Mouse (Mus musculus): ENCODE measurements around the gene Btn2a2. TPM values are rescaled to one million over a fixed set of nuclear protein-coding genes. Genes with fewer than 3 reads are reported as not detected.

The Btn2a2 gene
- polyA plus RNA-seq, 1 experiment = 0.20 TPM

DNA sequence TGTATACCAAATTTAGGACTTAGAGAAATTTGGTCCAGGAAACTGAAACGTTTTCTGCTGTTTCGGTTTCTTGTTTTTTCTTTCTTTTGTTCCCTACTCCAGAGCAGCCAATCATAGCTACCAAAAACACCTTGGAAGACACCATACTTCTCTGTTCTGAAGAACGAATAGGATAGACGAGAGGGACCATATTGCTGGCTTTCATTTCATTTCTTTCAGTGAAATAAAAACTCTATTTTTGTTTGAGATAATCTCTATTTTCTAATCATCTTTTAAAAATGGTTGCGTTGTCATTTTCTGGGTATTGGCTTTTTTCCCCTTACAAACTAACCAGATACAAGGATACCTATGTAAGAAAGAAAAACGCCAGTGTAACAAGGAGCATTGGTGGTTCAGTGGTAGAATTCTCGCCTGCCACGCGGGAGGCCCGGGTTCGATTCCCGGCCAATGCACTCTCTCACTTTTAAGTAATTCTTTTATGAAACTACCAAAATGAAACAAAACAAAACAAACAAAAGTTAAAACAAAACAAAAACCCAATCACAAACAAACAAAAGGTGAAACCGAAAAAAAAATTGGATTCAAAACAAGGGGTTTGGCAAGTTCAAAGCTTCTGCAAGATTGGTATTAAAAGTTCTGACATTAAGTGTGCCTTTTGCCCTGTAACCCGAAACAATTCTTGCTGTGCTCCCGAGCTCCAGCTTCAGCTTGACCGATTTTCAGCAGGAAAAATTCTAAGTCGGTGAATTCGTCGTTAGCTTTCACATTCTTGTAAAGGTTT is 28.4 kb upstream of the Btn2a2 start:
- H3ac ChIP-seq (ENCODE audit: control insufficient read depth, insufficient read length) = no peak overlapping the region
- H3K4me2 ChIP-seq (ENCODE audit: low read depth) = peak overlapping the region; percentile 88
- H3K27me3 ChIP-seq (ENCODE audit: control insufficient read depth, insufficient read depth, insufficient read length) = no peaks in the 10 kb centered on the region
- H3K4me3 ChIP-seq = peak overlapping the region; percentile 29
- H3K79me2 ChIP-seq (ENCODE audit: control insufficient read depth, insufficient read depth) = no peaks in the 10 kb centered on the region
- H3K36me3 ChIP-seq (ENCODE audit: control insufficient read depth, insufficient read depth) = no peaks in the 10 kb centered on the region
- no peak for TF ChIP-seq MYOD1 (IDR thresholded peaks at IDR 0.05; ENCODE audit: control insufficient read depth in 1 of 3, insufficient read length in 2 of 3, low read depth in 2 of 3)
- TF ChIP-seq CEBPB (IDR thresholded peaks at IDR 0.05; ENCODE audit: insufficient read depth, poor library complexity, severe bottlenecking) = no peak
- TF ChIP-seq POLR2A (IDR thresholded peaks at IDR 0.05; ENCODE audit: insufficient read length, low read depth) = no peak
- TF ChIP-seq SRF (IDR thresholded peaks at IDR 0.05; ENCODE audit: control insufficient read depth, insufficient read length, low read depth) = no peak
- no peak for TF ChIP-seq TCF3 (IDR thresholded peaks at IDR 0.05; ENCODE audit: insufficient read length, low read depth)
- no peak for TF ChIP-seq E2F4 (IDR thresholded peaks at IDR 0.05; ENCODE audit: insufficient read depth)
- no peak for TF ChIP-seq TCF12 (IDR thresholded peaks at IDR 0.05; ENCODE audit: insufficient read depth, poor library complexity, severe bottlenecking)

GRCm38 (mm10) chr13:23515826-23516620 is 27.4 kb upstream of the Btn2a2 start:
- no peaks in the 10 kb centered on the region for H3K27me3 ChIP-seq (ENCODE audit: control insufficient read depth, insufficient read depth, insufficient read length)
- no peaks in the 10 kb centered on the region for H3K79me2 ChIP-seq (ENCODE audit: control insufficient read depth, insufficient read depth)
- no peak for TF ChIP-seq TCF3 (IDR thresholded peaks at IDR 0.05; ENCODE audit: insufficient read length, low read depth)
- TF ChIP-seq REST (IDR thresholded peaks at IDR 0.05; ENCODE audit: insufficient read depth, insufficient read length) = no peak
- no peak for TF ChIP-seq TCF12 (IDR thresholded peaks at IDR 0.05; ENCODE audit: insufficient read depth, poor library complexity, severe bottlenecking)
- no peak for TF ChIP-seq POLR2AphosphoS2 (IDR thresholded peaks at IDR 0.05; ENCODE audit: insufficient read length, low read depth)
- no peak for TF ChIP-seq E2F4 (IDR thresholded peaks at IDR 0.05; ENCODE audit: insufficient read depth)
- TF ChIP-seq MYOG (IDR thresholded peaks at IDR 0.05; ENCODE audit: control insufficient read depth in 1 of 3, insufficient read depth in 1 of 3, insufficient read length in 2 of 3, low read depth in 2 of 3) = no peak
- no peak for TF ChIP-seq MAX (IDR thresholded peaks at IDR 0.05; ENCODE audit: low read depth)
- no peak for TF ChIP-seq POLR2A (IDR thresholded peaks at IDR 0.05; ENCODE audit: insufficient read length, low read depth)
- TF ChIP-seq SRF (IDR thresholded peaks at IDR 0.05; ENCODE audit: control insufficient read depth, insufficient read length, low read depth) = no peak
- no peak for TF ChIP-seq CEBPB (IDR thresholded peaks at IDR 0.05; ENCODE audit: insufficient read depth, poor library complexity, severe bottlenecking)
- no peak for TF ChIP-seq MYOD1 (IDR thresholded peaks at IDR 0.05; ENCODE audit: control insufficient read depth in 1 of 3, insufficient read length in 2 of 3, low read depth in 2 of 3)
- no peak for TF ChIP-seq USF1 (IDR thresholded peaks at IDR 0.05; ENCODE audit: low read depth)
- H3K4me3 ChIP-seq = peak overlapping the region; percentile 29
- H3K4me2 ChIP-seq (ENCODE audit: low read depth) = peak overlapping the region; percentile 88
- H3ac ChIP-seq (ENCODE audit: control insufficient read depth, insufficient read length) = no peak overlapping the region
- H3K36me3 ChIP-seq (ENCODE audit: control insufficient read depth, insufficient read depth) = no peaks in the 10 kb centered on the region

DNA sequence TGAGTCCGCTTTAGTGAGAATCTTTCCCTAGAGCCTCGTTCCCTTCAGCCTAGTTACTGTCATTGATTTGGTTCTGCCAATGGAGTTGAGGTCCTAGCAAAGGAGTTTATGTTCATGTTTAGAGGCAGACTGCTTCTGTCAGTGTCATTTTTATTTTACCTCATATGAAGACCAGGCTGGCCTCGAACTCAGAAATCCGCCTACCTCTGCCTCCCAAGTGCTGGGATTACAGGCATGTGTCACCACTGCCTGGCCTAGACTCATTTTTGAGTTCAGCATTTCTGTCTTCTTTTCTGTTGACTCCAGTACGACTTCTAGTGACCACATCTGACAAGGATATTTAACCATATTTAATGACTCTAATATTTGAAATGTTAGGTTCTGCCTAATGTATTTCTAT is 26.6 kb upstream of the Btn2a2 start:
- no peaks in the 10 kb centered on the region for H3K36me3 ChIP-seq (ENCODE audit: control insufficient read depth, insufficient read depth)
- H3K27me3 ChIP-seq (ENCODE audit: control insufficient read depth, insufficient read depth, insufficient read length) = no peaks in the 10 kb centered on the region
- TF ChIP-seq CEBPB (IDR thresholded peaks at IDR 0.05; ENCODE audit: insufficient read depth, poor library complexity, severe bottlenecking) = no peak
- no peak for TF ChIP-seq POLR2AphosphoS2 (IDR thresholded peaks at IDR 0.05; ENCODE audit: insufficient read length, low read depth)
- no peak for TF ChIP-seq MYOD1 (IDR thresholded peaks at IDR 0.05; ENCODE audit: control insufficient read depth in 1 of 3, insufficient read length in 2 of 3, low read depth in 2 of 3)
- no peak for TF ChIP-seq SRF (IDR thresholded peaks at IDR 0.05; ENCODE audit: control insufficient read depth, insufficient read length, low read depth)
- no peak for TF ChIP-seq TCF12 (IDR thresholded peaks at IDR 0.05; ENCODE audit: insufficient read depth, poor library complexity, severe bottlenecking)
- no peak for TF ChIP-seq MYOG (IDR thresholded peaks at IDR 0.05; ENCODE audit: control insufficient read depth in 1 of 3, insufficient read depth in 1 of 3, insufficient read length in 2 of 3, low read depth in 2 of 3)
- TF ChIP-seq REST (IDR thresholded peaks at IDR 0.05; ENCODE audit: insufficient read depth, insufficient read length) = no peak
- no peak for TF ChIP-seq E2F4 (IDR thresholded peaks at IDR 0.05; ENCODE audit: insufficient read depth)
- TF ChIP-seq TCF3 (IDR thresholded peaks at IDR 0.05; ENCODE audit: insufficient read length, low read depth) = no peak
- TF ChIP-seq MAX (IDR thresholded peaks at IDR 0.05; ENCODE audit: low read depth) = no peak
- no peak overlapping the region for H3K4me3 ChIP-seq
- no peaks in the 10 kb centered on the region for H3K79me2 ChIP-seq (ENCODE audit: control insufficient read depth, insufficient read depth)
- H3ac ChIP-seq (ENCODE audit: control insufficient read depth, insufficient read length) = no peak overlapping the region
- no peak overlapping the region for H3K4me2 ChIP-seq (ENCODE audit: low read depth)

DNA sequence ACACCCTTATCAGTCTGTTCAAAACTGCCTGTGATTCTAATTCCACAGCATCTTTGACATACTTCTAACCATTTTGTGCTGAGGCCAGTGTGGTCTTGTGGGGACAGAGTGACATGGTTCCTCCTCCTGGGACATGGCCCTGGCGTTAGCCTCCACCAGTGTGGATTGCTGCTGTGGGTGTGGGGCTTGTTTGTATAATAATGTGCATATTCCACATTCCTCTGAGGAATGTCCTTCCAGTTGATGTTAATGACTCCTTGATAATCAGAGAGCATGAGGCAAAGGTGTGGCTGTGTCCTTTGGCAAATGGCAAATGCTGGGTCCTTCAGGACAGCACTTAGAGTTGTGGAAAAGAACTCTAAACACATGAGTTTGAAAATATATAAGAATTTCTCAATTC is 24.9 kb upstream of the Btn2a2 start:
- Histone ChIP-seq H3K79me2 (ENCODE audit: control insufficient read depth, insufficient read depth) (no peaks in the 10 kb centered on the region), H3ac (ENCODE audit: control insufficient read depth, insufficient read length) (no peak overlapping the region), H3K36me3 (ENCODE audit: control insufficient read depth, insufficient read depth) (no peaks in the 10 kb centered on the region), H3K4me3 (no peak overlapping the region), H3K27me3 (ENCODE audit: control insufficient read depth, insufficient read depth, insufficient read length) (no peaks in the 10 kb centered on the region), H3K4me2 (ENCODE audit: low read depth) (no peak overlapping the region)
- no peak for TF ChIP-seq POLR2AphosphoS2 (IDR thresholded peaks at IDR 0.05; ENCODE audit: insufficient read length, low read depth)
- no peak for TF ChIP-seq SRF (IDR thresholded peaks at IDR 0.05; ENCODE audit: control insufficient read depth, insufficient read length, low read depth)
- no peak for TF ChIP-seq POLR2A (IDR thresholded peaks at IDR 0.05; ENCODE audit: insufficient read length, low read depth)
- TF ChIP-seq REST (IDR thresholded peaks at IDR 0.05; ENCODE audit: insufficient read depth, insufficient read length) = no peak
- no peak for TF ChIP-seq E2F4 (IDR thresholded peaks at IDR 0.05; ENCODE audit: insufficient read depth)
- no peak for TF ChIP-seq TCF12 (IDR thresholded peaks at IDR 0.05; ENCODE audit: insufficient read depth, poor library complexity, severe bottlenecking)
- no peak for TF ChIP-seq CEBPB (IDR thresholded peaks at IDR 0.05; ENCODE audit: insufficient read depth, poor library complexity, severe bottlenecking)
- no peak for TF ChIP-seq TCF3 (IDR thresholded peaks at IDR 0.05; ENCODE audit: insufficient read length, low read depth)
- TF ChIP-seq MYOG (IDR thresholded peaks at IDR 0.05; ENCODE audit: control insufficient read depth in 1 of 3, insufficient read depth in 1 of 3, insufficient read length in 2 of 3, low read depth in 2 of 3) = no peak
- TF ChIP-seq MYOD1 (IDR thresholded peaks at IDR 0.05; ENCODE audit: control insufficient read depth in 1 of 3, insufficient read length in 2 of 3, low read depth in 2 of 3) = no peak
- TF ChIP-seq USF1 (IDR thresholded peaks at IDR 0.05; ENCODE audit: low read depth) = no peak
- TF ChIP-seq MAX (IDR thresholded peaks at IDR 0.05; ENCODE audit: low read depth) = no peak
